Mouse (Mus musculus) ES-E14 (cell line): Measurements from ENCODE around the gene 2010300C02Rik.

Experiments used
- HCFC1 ChIP-seq: IDR thresholded peaks from 2 replicates; pipeline ENCODE4 v1.6.1; 2012; ENCODE audit warnings: low read length, inconsistent platforms, borderline replicate concordance; ENCODE audit not compliant: insufficient read depth
- MAFK ChIP-seq: IDR thresholded peaks from 2 replicates; pipeline ENCODE4 v1.6.1; 2014; ENCODE audit warnings: mild to moderate bottlenecking, low read depth, low read length, inconsistent platforms; ENCODE audit not compliant: insufficient read depth

DNA sequence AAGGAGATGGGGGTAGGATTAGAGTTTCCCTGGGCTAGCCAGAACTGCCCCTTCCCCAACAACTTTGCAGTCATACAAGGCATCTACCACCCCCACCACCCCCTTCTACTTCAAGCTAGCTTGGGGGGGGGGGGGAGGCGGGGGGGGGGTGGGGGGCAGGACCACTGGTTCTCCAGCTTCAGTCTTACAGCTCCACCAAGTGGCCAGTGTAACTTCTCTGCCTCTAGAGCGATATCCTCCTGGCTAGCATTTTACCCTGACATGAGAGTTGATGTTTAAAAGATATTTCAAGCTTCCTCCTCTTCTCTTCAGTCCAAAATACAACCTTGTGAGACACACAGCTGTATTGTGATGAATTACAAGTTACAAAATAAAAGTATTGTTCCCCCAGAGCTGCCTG lies 83.7 kb downstream of the 2010300C02Rik start:
- TF ChIP-seq HCFC1: no peak
- no peak for TF ChIP-seq MAFK
